Mouse (Mus musculus): ENCODE data around the gene S100a11. TPM values are rescaled to one million over a fixed set of nuclear protein-coding genes. Genes with fewer than 3 reads are reported as not detected.

The S100a11 gene
- total and polyA plus RNA-seq, 3 experiments, result 47.2 to 468 (median 75.2) TPM

DNA sequence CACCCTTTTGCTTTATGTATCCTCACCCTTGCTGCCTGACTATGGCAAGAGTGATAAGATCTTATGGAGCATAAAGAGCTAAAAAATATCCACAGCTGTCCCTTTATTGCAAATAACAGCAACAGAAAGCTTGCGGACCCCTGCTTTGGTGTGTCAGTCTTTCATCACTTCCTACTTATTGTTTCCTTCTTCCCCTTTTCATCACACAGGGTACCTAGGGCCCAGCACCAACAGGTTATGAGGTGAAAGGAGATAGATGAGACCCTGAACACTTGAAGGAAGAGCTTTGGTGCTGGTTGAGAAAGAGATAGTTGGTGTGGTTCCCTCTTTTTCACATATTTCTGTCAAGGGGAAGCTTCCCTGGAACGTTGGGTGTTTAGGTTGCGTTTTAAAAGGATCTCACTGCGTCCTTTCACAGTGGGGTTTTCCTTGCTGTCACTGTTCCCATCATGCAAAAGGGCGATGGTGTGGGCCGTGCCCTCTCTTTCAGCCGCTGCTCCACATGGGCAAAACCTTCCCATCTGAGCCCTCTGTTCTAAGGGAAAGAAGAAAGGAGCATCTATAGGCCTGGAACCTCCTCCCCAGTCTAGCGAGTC is 1.3 kb downstream of the S100a11 start:
- Histone ChIP-seq H3K27ac (ENCODE audit: insufficient read depth, low read depth) (peak overlapping the region; percentile 73), H3K79me2 (replicated peaks; ENCODE audit: control insufficient read depth, extremely low read depth, insufficient read depth, poor library complexity, severe bottlenecking) (peaks cover 35% of the 10 kb centered on the region), H3K9me3 (replicated peaks; ENCODE audit: low read length) (no peaks in the 10 kb centered on the region), H3K4me2 (ENCODE audit: insufficient read depth, low read depth, poor library complexity, severe bottlenecking) (peak overlapping the region; percentile 26), H3K4me3 (replicated peaks in 1 of 3; ENCODE audit: low read depth in 2 of 3, low read length in 2 of 3, poor library complexity in 1 of 3) (peak overlapping the region; percentile 81 to 88 (median 84)), H3K27me3 (replicated peaks) (no peaks in the 10 kb centered on the region), H3K36me3 (replicated peaks in 1 of 2; ENCODE audit: control insufficient read depth in 1 of 2, insufficient read depth in 1 of 2, low read length in 1 of 2) (peaks cover 29 to 34% of the 10 kb centered on the region in 2 experiments), H3K4me1 (ENCODE audit: control insufficient read depth in 1 of 2, insufficient read depth in 2 of 2) (peaks cover 12 to 30% of the 10 kb centered on the region in 2 experiments), H3K9ac (ENCODE audit: insufficient read depth, low read depth) (peak overlapping the region; percentile 99)
- in situ Hi-C loops (cut with MboI; ENCODE audit: low pct_ligation_motif_present, low pct_unique_long_range_greater_than_20kb, low sequenced_read_pairs) (no loop called here), dilution Hi-C loops (cut with MboI; ENCODE audit: extremely low pct_ligation_motif_present, extremely low pct_unique_long_range_greater_than_20kb, low sequenced_read_pairs) (no loop called here)
- peak; percentile 62; the same call in 1 of the 2 replicates for TF ChIP-seq ELF1 (IDR thresholded peaks at IDR 0.05; ENCODE audit: low read depth, low read length)
- peak; percentile 81 for TF ChIP-seq SIN3A (IDR thresholded peaks at IDR 0.05; ENCODE audit: low read length)
- TF ChIP-seq E2F4 (IDR thresholded peaks at IDR 0.05; ENCODE audit: insufficient replicate concordance, low read depth, low read length), result no peak
- TF ChIP-seq ZC3H11A (IDR thresholded peaks at IDR 0.05; ENCODE audit: low read depth, low read length), result no peak
- TF ChIP-seq NRF1 (IDR thresholded peaks at IDR 0.05; ENCODE audit: low read depth, low read length), result no peak
- TF ChIP-seq MEF2A (IDR thresholded peaks at IDR 0.05; ENCODE audit: borderline replicate concordance, low read depth, low read length), result peak; percentile 42; the same call in 1 of the 2 replicates
- 0 out of 2 replicates have a peak, but pooled peaks have one; percentile 23 for TF ChIP-seq NELFE (IDR thresholded peaks at IDR 0.05; ENCODE audit: low read depth, low read length)
- TF ChIP-seq ETS1 (conservative IDR thresholded peaks at IDR 0.05; ENCODE audit: low read depth, low read length), result 0 out of 2 replicates have a peak, but pooled peaks have one; percentile 6
- no peak for TF ChIP-seq CHD1 (IDR thresholded peaks at IDR 0.05; ENCODE audit: low read depth, low read length)
- no peak for TF ChIP-seq RCOR1 (conservative IDR thresholded peaks at IDR 0.05; ENCODE audit: low read depth, low read length)
- no peak for TF ChIP-seq CHD2 (IDR thresholded peaks at IDR 0.05; ENCODE audit: low read length)
- peak; percentile 54; the same call in 1 of the 2 replicates for TF ChIP-seq MYC (IDR thresholded peaks at IDR 0.05; ENCODE audit: low read depth, low read length)
- TF ChIP-seq IRF4 (IDR thresholded peaks at IDR 0.05; ENCODE audit: low read depth, low read length), result no peak
- TF ChIP-seq ZMIZ1 (IDR thresholded peaks at IDR 0.05; ENCODE audit: low read depth, low read length), result peak; percentile 42; the same call in 1 of the 2 replicates
- no peak for TF ChIP-seq JUND (conservative IDR thresholded peaks at IDR 0.05; ENCODE audit: low read depth, low read length)
- 0 out of 2 replicates have a peak, but pooled peaks have one; percentile 44 for TF ChIP-seq TBP (conservative IDR thresholded peaks at IDR 0.05; ENCODE audit: low read depth, low read length)
- no peak for TF ChIP-seq SMC3 (IDR thresholded peaks at IDR 0.05; ENCODE audit: low read depth, low read length)
- no peak for TF ChIP-seq RAD21 (IDR thresholded peaks at IDR 0.05; ENCODE audit: low read depth, low read length)
- TF ChIP-seq POLR2AphosphoS2 (IDR thresholded peaks at IDR 0.05; ENCODE audit: low read depth, low read length), result no peak
- TF ChIP-seq ZKSCAN1 (IDR thresholded peaks at IDR 0.05; ENCODE audit: borderline replicate concordance, low read depth, low read length), result no peak
- TF ChIP-seq EP300 (IDR thresholded peaks at IDR 0.05; ENCODE audit: low read length), result 0 out of 2 replicates have a peak, but pooled peaks have one; percentile 29
- peak; percentile 84; the same call in 1 of the 2 replicates for TF ChIP-seq MXI1 (IDR thresholded peaks at IDR 0.05; ENCODE audit: low read depth, low read length)
- 0 out of 2 replicates have a peak, but pooled peaks have one; percentile 37 for TF ChIP-seq KAT2A (IDR thresholded peaks at IDR 0.05; ENCODE audit: insufficient replicate concordance, low read length)
- peak; percentile 53 for TF ChIP-seq MAX (IDR thresholded peaks at IDR 0.05; ENCODE audit: low read length)
- TF ChIP-seq MAZ (IDR thresholded peaks at IDR 0.05; ENCODE audit: low read depth, low read length), result no peak
- no peak for TF ChIP-seq PAX5 (IDR thresholded peaks at IDR 0.05; ENCODE audit: low read length)
- TF ChIP-seq BHLHE40 (IDR thresholded peaks at IDR 0.05; ENCODE audit: low read depth, low read length), result 0 out of 2 replicates have a peak, but pooled peaks have one; percentile 8
- TF ChIP-seq TCF12 (IDR thresholded peaks at IDR 0.05; ENCODE audit: low read depth, low read length), result no peak
- TF ChIP-seq CTCF (conservative IDR thresholded peaks at IDR 0.05 in 1 of 2, IDR thresholded peaks at IDR 0.05 in 1 of 2; ENCODE audit: low read depth in 2 of 2, low read length in 2 of 2), result no peak
- no peak for TF ChIP-seq MAFK (IDR thresholded peaks at IDR 0.05; ENCODE audit: insufficient replicate concordance, low read length)
- peak; percentile 63 for DNase-seq (ENCODE audit: extremely low read depth)

Measured in CH12.LX (cell line).